Mouse (Mus musculus) CH12.LX (cell line): ENCODE results near the gene Cdkl4. TPM values are rescaled to one million over a fixed set of nuclear protein-coding genes. Genes with fewer than 3 reads are reported as not detected.

Experiments
- DNase-seq: peaks from one replicate; pipeline ENCODE4 v3.0.0-alpha.2; 2013; ENCODE audit errors: extremely low read depth
- H3K27ac ChIP-seq: 2 replicates; pipeline ENCODE4 v1.5.1; 2012; ENCODE audit warnings: low read depth, mild to moderate bottlenecking, control low read depth, moderate library complexity; ENCODE audit not compliant: insufficient read depth
- H3K27me3 ChIP-seq: replicated peaks from 2 replicates; pipeline ENCODE3; 2012; ENCODE audit warnings: inconsistent platforms
- H3K36me3 ChIP-seq, 2 experiments: replicated peaks in 1 of 2; 2 replicates each; pipeline versions ENCODE3 to v1.6.1; 2012; ENCODE audit warnings: inconsistent platforms in 1 of 2, low read length in 1 of 2, mild to moderate bottlenecking in 1 of 2, mixed read lengths in 1 of 2, moderate library complexity in 1 of 2; ENCODE audit not compliant: control insufficient read depth in 1 of 2, insufficient read depth in 1 of 2
- H3K4me1 ChIP-seq, 2 experiments: 2 replicates each; pipeline ENCODE4 v1.6.1; 2012; ENCODE audit warnings: inconsistent platforms in 1 of 2, moderate library complexity in 1 of 2; ENCODE audit not compliant: insufficient read depth in 2 of 2, control insufficient read depth in 1 of 2
- H3K4me2 ChIP-seq: 2 replicates; pipeline ENCODE4 v1.6.1; 2012; ENCODE audit warnings: low read depth, mild to moderate bottlenecking, control low read depth; ENCODE audit not compliant: poor library complexity, insufficient read depth, severe bottlenecking
- H3K4me3 ChIP-seq, 3 experiments: fragments of 150-350 bp in 1 of 3; sonication (generic) in 1 of 3; replicated peaks in 1 of 3; 2 replicates each; pipeline versions ENCODE3 to v1.5.1; 2011 to 2012; ENCODE audit warnings: low read depth in 2 of 3, low read length in 2 of 3, mild to moderate bottlenecking in 2 of 3, moderate library complexity in 2 of 3, control low read depth in 1 of 3, improper control_type of control experiment in 1 of 3, inconsistent platforms in 1 of 3, mixed read lengths in 1 of 3; ENCODE audit not compliant: poor library complexity in 1 of 3
- H3K79me2 ChIP-seq: replicated peaks from 2 replicates; pipeline ENCODE4 v1.6.1; 2012; ENCODE audit warnings: mild to moderate bottlenecking, moderate library complexity; ENCODE audit not compliant: control insufficient read depth, poor library complexity, insufficient read depth, severe bottlenecking; ENCODE audit errors: extremely low read depth
- H3K9ac ChIP-seq: 2 replicates; pipeline ENCODE4 v1.6.1; 2012; ENCODE audit warnings: low read depth, mild to moderate bottlenecking, control low read depth, moderate library complexity; ENCODE audit not compliant: insufficient read depth
- H3K9me3 ChIP-seq: replicated peaks from 2 replicates; pipeline ENCODE3; 2012; ENCODE audit warnings: low read length, inconsistent platforms, mixed read lengths
- E2F4 ChIP-seq: IDR thresholded peaks from 2 replicates; pipeline ENCODE4 v1.6.1; 2011; ENCODE audit warnings: low read depth, low read length, improper control_type of control experiment; ENCODE audit not compliant: insufficient replicate concordance
- RAD21 ChIP-seq: IDR thresholded peaks from 2 replicates; pipeline ENCODE4 v1.6.1; 2011; ENCODE audit warnings: low read depth, mild to moderate bottlenecking, low read length, improper control_type of control experiment, moderate library complexity
- dilution Hi-C: fragments of 300-500 bp; cut with MboI; formaldehyde crosslinking; loops from 2 replicates; pipeline ENCODE4 v1.14.3; 2020; ENCODE audit warnings: low sequenced_read_pairs; ENCODE audit not compliant: extremely low pct_unique_long_range_greater_than_20kb, extremely low pct_ligation_motif_present
- in situ Hi-C: fragments of 300-500 bp; cut with MboI; formaldehyde crosslinking; loops from 3 replicates; pipeline ENCODE4 v1.14.3; 2019; ENCODE audit warnings: low sequenced_read_pairs, low pct_ligation_motif_present, low pct_unique_long_range_greater_than_20kb, mixed read lengths
- polyA plus RNA-seq: library from polyadenylated mRNA; unstranded; fragments of >175 nt; gene quantifications from 2 replicates; pipeline ENCODE4 v1.2.1, GENCODE M21; 2012; ENCODE audit warnings: low read depth; ENCODE audit not compliant: insufficient read length
- total RNA-seq, 2 experiments: library from RNA; depleted of rRNA; stranded (reverse); fragments of 300-350 nt in 1 of 2; fragments of >200 nt in 1 of 2; gene quantifications; 2 replicates each; pipeline ENCODE4 v1.2.3; 2012 to 2014

Gene Cdkl4
- total and polyA plus RNA-seq, 3 experiments, result 0.76 to 2.0 (median 1.2) TPM

- no peak overlapping the region for H3K9ac ChIP-seq
- H3K27me3 ChIP-seq, result no peaks in the 10 kb centered on the region
- peaks cover 5 to 49% of the 10 kb centered on the region in 2 experiments; a peak in 3 of 4 replicates for H3K4me1 ChIP-seq
- H3K79me2 ChIP-seq, result peaks cover 75% of the 10 kb centered on the region
- DNase-seq, result no peak
- in situ Hi-C loops, result no loop called here
- dilution Hi-C loops, result no loop called here
- no peak overlapping the region for H3K4me2 ChIP-seq
- no peak overlapping the region for H3K4me3 ChIP-seq
- peaks cover 11 to 34% of the 10 kb centered on the region in 2 experiments for H3K36me3 ChIP-seq
- H3K9me3 ChIP-seq, result no peaks in the 10 kb centered on the region
- no peak overlapping the region for H3K27ac ChIP-seq
- no peak for TF ChIP-seq RAD21
- no peak for TF ChIP-seq E2F4
Observed at GRCm38 (mm10) chr17:80476496-80476895, 101.1 kb downstream of the Cdkl4 start.

Other genes with a start within 250 kb of the Cdkl4 start
- not detected in 2 replicates for gene Gm10190, start 204.3 kb downstream of the Cdkl4 start, total RNA-seq (2012; rRNA removed)
- gene Gm10190, start 204.3 kb downstream of the Cdkl4 start, total RNA-seq (2014; rRNA removed), result not detected in 2 replicates
- gene Gm10190, start 204.3 kb downstream of the Cdkl4 start, polyA plus RNA-seq, result not detected in 2 replicates
- 4.7 TPM in 2 replicates for gene Sos1, start 97.4 kb downstream of the Cdkl4 start, total RNA-seq (2012; rRNA removed)
- gene Sos1, start 97.4 kb downstream of the Cdkl4 start, total RNA-seq (2014; rRNA removed), result 3.6 and 4.0 TPM in 2 replicates
- 9.5 and 10.7 TPM in 2 replicates for gene Sos1, start 97.4 kb downstream of the Cdkl4 start, polyA plus RNA-seq
- gene Map4k3, start 150.7 kb upstream of the Cdkl4 start, total RNA-seq (2012; rRNA removed), result 2.4 and 2.7 TPM in 2 replicates
- gene Map4k3, start 150.7 kb upstream of the Cdkl4 start, total RNA-seq (2014; rRNA removed), result 4.3 and 4.4 TPM in 2 replicates
- gene Map4k3, start 150.7 kb upstream of the Cdkl4 start, polyA plus RNA-seq, result 3.2 and 3.4 TPM in 2 replicates